ENCODE assay signal across 8 mouse cellular contexts in the genomic region with DNA sequence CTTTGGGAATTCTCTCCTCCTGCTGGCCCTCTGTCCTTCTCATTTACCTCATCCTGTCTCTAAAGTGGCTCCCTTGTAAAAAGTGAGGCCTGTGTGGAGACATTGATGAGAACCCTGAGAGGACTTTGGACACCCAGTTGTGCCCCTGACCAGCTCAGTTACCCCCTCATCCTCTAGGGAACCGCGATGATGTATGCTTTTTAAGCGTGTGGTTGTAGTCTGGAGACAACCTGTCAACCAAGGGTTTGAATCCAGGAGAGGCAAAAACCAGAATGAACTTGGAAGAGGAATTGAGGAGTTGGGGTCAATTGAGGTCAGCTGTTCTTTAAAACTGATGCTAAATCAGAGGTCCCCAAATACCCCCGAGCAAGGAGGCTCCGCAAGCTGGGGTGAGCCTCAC. TPM values are rescaled to one million over a fixed set of nuclear protein-coding genes. Genes with fewer than 3 reads are reported as not detected.
DNase-seq lines count a peak whose midpoint lies in the region; ATAC-seq and TF ChIP-seq lines count a peak whose summit lies in the region.

No protein-coding gene starts in this region.

- ATAC-seq in heart, embryonic 12.5 days (ENCODE audit: insufficient number of reproducible peaks, low FRiP score): no peak
- ATAC-seq in hindbrain, embryonic 11.5 days (ENCODE audit: low FRiP score): no peak
- ATAC-seq in liver, postnatal 0 days: no peak

- peaks cover 10% of the 10 kb centered on the region for H3K4me1 ChIP-seq in heart, embryonic 12.5 days (replicated peaks)
- H3K4me1 ChIP-seq in bone marrow macrophage, adult 2 months (ENCODE audit: control insufficient read depth, insufficient read depth, low read length): no peaks in the 10 kb centered on the region
- peaks cover 2% of the 10 kb centered on the region; the same call in 1 of the 2 replicates for H3K4me1 ChIP-seq in hindbrain, embryonic 11.5 days (replicated peaks; ENCODE audit: control insufficient read depth, insufficient read depth, low read length)
- peaks cover 9% of the 10 kb centered on the region for H3K4me1 ChIP-seq in liver, postnatal 0 days (ENCODE audit: insufficient read depth)

- H3K27ac ChIP-seq in heart, embryonic 12.5 days (ENCODE audit: poor library complexity, severe bottlenecking): no peak overlapping the region
- H3K27ac ChIP-seq in bone marrow macrophage, adult 2 months (ENCODE audit: insufficient read depth, low read depth, low read length): no peak overlapping the region
- peak overlapping the region; percentile 90; the same call in 1 of the 2 replicates for H3K27ac ChIP-seq in hindbrain, embryonic 11.5 days (ENCODE audit: low read depth, low read length)
- H3K27ac ChIP-seq in liver, postnatal 0 days (ENCODE audit: low read depth): no peak overlapping the region

- peak overlapping the region; percentile 90 for H3K4me2 ChIP-seq in heart, embryonic 12.5 days
- peak overlapping the region; percentile 53 for H3K4me2 ChIP-seq in hindbrain, embryonic 11.5 days (replicated peaks; ENCODE audit: low read depth, low read length)
- peak overlapping the region; percentile 74 for H3K4me2 ChIP-seq in liver, postnatal 0 days (ENCODE audit: low read depth, low read length)

- peak overlapping the region; percentile 77 for H3K4me3 ChIP-seq in heart, embryonic 12.5 days
- H3K4me3 ChIP-seq in bone marrow macrophage, adult 2 months (ENCODE audit: insufficient read depth, low read length): peak overlapping the region; percentile 46
- peak overlapping the region; percentile 88 for H3K4me3 ChIP-seq in hindbrain, embryonic 11.5 days (ENCODE audit: low read depth, low read length)
- H3K4me3 ChIP-seq in liver, postnatal 0 days (ENCODE audit: low read depth, low read length): no peak overlapping the region

- peaks cover 41% of the 10 kb centered on the region for H3K27me3 ChIP-seq in heart, embryonic 12.5 days (replicated peaks)
- no peaks in the 10 kb centered on the region for H3K27me3 ChIP-seq in hindbrain, embryonic 11.5 days (ENCODE audit: control insufficient read depth, insufficient read depth, low read length)
- peaks cover 19% of the 10 kb centered on the region for H3K27me3 ChIP-seq in liver, postnatal 0 days (ENCODE audit: insufficient read depth, low read length)

- no peak for TF ChIP-seq EP300 in liver, postnatal 0 days (IDR thresholded peaks at IDR 0.05; ENCODE audit: low read depth)

- no peak for TF ChIP-seq POLR2A in bone marrow macrophage, adult 2 months (IDR thresholded peaks at IDR 0.05; ENCODE audit: borderline replicate concordance, low read depth, low read length)

- H3K9ac ChIP-seq in heart, embryonic 12.5 days: no peak overlapping the region
- peak overlapping the region; percentile 98 for H3K9ac ChIP-seq in hindbrain, embryonic 11.5 days (ENCODE audit: low read depth, low read length)
- no peak overlapping the region for H3K9ac ChIP-seq in liver, postnatal 0 days (replicated peaks)

- no peaks in the 10 kb centered on the region for H3K36me3 ChIP-seq in heart, embryonic 12.5 days
- 0 out of 2 replicates have a peak, but pooled peaks cover 2% of the 10 kb centered on the region for H3K36me3 ChIP-seq in hindbrain, embryonic 11.5 days (ENCODE audit: control insufficient read depth, insufficient read depth, low read length)
- H3K36me3 ChIP-seq in liver, postnatal 0 days (replicated peaks; ENCODE audit: insufficient read depth, low read length): no peaks in the 10 kb centered on the region

- no peak for DNase-seq in heart, adult 8-10 months (ENCODE audit: low spot score)
- peak; percentile 59 for DNase-seq in hindbrain, embryonic 11.5 days (ENCODE audit: low spot score)
- no peak for DNase-seq in liver, postnatal 0 days
- no peak for DNase-seq in thymus, postnatal 25 days
- no peak for DNase-seq in adipocyte (ENCODE audit: low spot score)
- no peak for DNase-seq in yolk sac, embryonic 10.5 days (ENCODE audit: low spot score)

- H3K9me3 ChIP-seq in heart, embryonic 12.5 days (replicated peaks): no peaks in the 10 kb centered on the region
- H3K9me3 ChIP-seq in hindbrain, embryonic 11.5 days (ENCODE audit: control insufficient read depth, low read length): no peaks in the 10 kb centered on the region
- H3K9me3 ChIP-seq in liver, postnatal 0 days (ENCODE audit: low read length): no peaks in the 10 kb centered on the region

- no peak for TF ChIP-seq CTCF in bone marrow macrophage, adult 2 months (IDR thresholded peaks at IDR 0.05; ENCODE audit: low read depth, low read length)
- TF ChIP-seq CTCF in liver, postnatal 0 days (IDR thresholded peaks at IDR 0.05; ENCODE audit: low read depth): no peak

- 51% methylated on average over 5 of the region's 5 CpGs for WGBS in heart, embryonic 12.5 days
- 44% methylated on average over 5 of the region's 5 CpGs for WGBS in hindbrain, embryonic 11.5 days
- WGBS in liver, postnatal 0 days (ENCODE audit: insufficient replicate concordance): 44% methylated on average over 5 of the region's 5 CpGs

RNA-seq across cellular contexts. Expression of a gene that starts 0.4 kb away (rescaled TPM):
- polyA plus RNA-seq in heart, embryonic 12.5 days (2016; fragmentation: Nextera tagmentation; extraction: Ambion mirVana): 1.6 and 1.7 TPM in 2 replicates
- total RNA-seq in heart, adult 8-10 months (2022): 10 to 100 TPM in 1 of 4 experiments, 1 to 10 TPM in 3; 7.3 to 10.4 (median 9.1) TPM
- polyA plus RNA-seq in bone marrow macrophage, adult 2 months (2012; ENCODE audit: insufficient read depth, insufficient read length, missing spikeins): 0.20 TPM in 1 of 2 replicates, not detected in the other
- 14.8 and 17.5 TPM in 2 replicates for polyA plus RNA-seq in hindbrain, embryonic 11.5 days (2014; fragmentation: Nextera tagmentation; extraction: Ambion mirVana)
- polyA plus RNA-seq in liver, postnatal 0 days (2015; fragmentation: Nextera tagmentation; extraction: Ambion mirVana): 0.61 and 0.69 TPM in 2 replicates

RNA-seq across cellular contexts. Expression of a gene that starts 29.5 kb away (rescaled TPM):
- polyA plus RNA-seq in heart, embryonic 12.5 days (2016; fragmentation: Nextera tagmentation; extraction: Ambion mirVana): 1.1 and 1.3 TPM in 2 replicates
- 1 to 10 TPM in 1 of 4 experiments, under 1 TPM in 3; 0.27 to 1.4 (median 0.66) TPM for total RNA-seq in heart, adult 8-10 months (2022)
- not detected in 2 replicates for polyA plus RNA-seq in bone marrow macrophage, adult 2 months (2012; ENCODE audit: insufficient read depth, insufficient read length, missing spikeins)
- 0.73 and 1.0 TPM in 2 replicates for polyA plus RNA-seq in hindbrain, embryonic 11.5 days (2014; fragmentation: Nextera tagmentation; extraction: Ambion mirVana)
- 0.12 TPM in 2 replicates for polyA plus RNA-seq in liver, postnatal 0 days (2015; fragmentation: Nextera tagmentation; extraction: Ambion mirVana)
